Mouse (Mus musculus): ENCODE data around the gene Bicd2. TPM values are rescaled to one million over a fixed set of nuclear protein-coding genes. Genes with fewer than 3 reads are reported as not detected.

Bicd2 gene
- polyA plus RNA-seq, 1 experiment from 2014 or later: 32.5 TPM

DNA sequence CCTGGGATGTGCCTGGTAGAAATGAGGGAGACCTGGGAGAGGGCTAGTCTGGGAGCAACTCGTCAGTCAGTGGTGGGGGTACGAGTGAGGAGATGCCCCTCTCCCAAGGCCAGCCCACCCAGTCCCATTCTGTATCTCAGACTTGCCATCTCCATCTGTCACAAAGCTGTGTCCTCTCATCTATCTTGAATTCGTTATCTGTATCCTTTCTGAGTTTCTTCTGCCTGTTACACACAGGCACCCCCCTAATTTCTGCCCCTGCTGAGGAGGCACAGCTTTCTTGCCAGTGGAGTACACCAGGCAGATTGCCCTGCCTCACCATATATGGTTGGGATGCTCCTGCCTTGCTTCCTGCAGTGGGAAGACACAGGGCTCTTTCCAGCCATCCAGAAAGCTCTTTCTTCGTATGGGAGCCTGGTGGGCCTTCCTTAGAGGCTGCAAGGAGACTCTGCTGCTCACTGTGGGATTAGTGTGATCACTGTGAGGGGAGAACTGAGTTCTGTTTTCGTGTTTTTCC lies 12.7 kb downstream of the Bicd2 start:
- H3K4me1 ChIP-seq (ENCODE audit: insufficient read depth, low read depth, low read length): peaks cover 7% of the 10 kb centered on the region; the same call in 1 of the 2 replicates
- no peaks in the 10 kb centered on the region for H3K9me3 ChIP-seq (ENCODE audit: low read length)
- H3K9ac ChIP-seq (replicated peaks; ENCODE audit: low read depth): no peak overlapping the region
- H3K36me3 ChIP-seq (ENCODE audit: insufficient read depth, low read length): no peaks in the 10 kb centered on the region
- no peak overlapping the region for H3K4me2 ChIP-seq (replicated peaks; ENCODE audit: low read depth, low read length)
- DNase-seq (ENCODE audit: low spot score) (no peak), ATAC-seq (no peak)
- no peak overlapping the region for H3K4me3 ChIP-seq (ENCODE audit: low read depth, low read length)
- TF ChIP-seq CTCF (IDR thresholded peaks at IDR 0.05) (no peak), EP300 (IDR thresholded peaks at IDR 0.05) (no peak)
- H3K27me3 ChIP-seq (replicated peaks; ENCODE audit: insufficient read depth, low read length): no peaks in the 10 kb centered on the region
- H3K27ac ChIP-seq (ENCODE audit: low read length): no peak overlapping the region
- 74% methylated on average over 5 of the region's 5 CpGs for WGBS

- Histone ChIP-seq H3K36me3 (ENCODE audit: insufficient read depth, low read length) (no peaks in the 10 kb centered on the region), H3K27ac (ENCODE audit: low read length) (no peak overlapping the region), H3K9me3 (ENCODE audit: low read length) (no peaks in the 10 kb centered on the region), H3K27me3 (replicated peaks; ENCODE audit: insufficient read depth, low read length) (no peaks in the 10 kb centered on the region), H3K4me3 (ENCODE audit: low read depth, low read length) (no peak overlapping the region), H3K9ac (replicated peaks; ENCODE audit: low read depth) (no peak overlapping the region), H3K4me2 (replicated peaks; ENCODE audit: low read depth, low read length) (no peak overlapping the region), H3K4me1 (ENCODE audit: insufficient read depth, low read depth, low read length) (peaks cover 7% of the 10 kb centered on the region; the same call in 1 of the 2 replicates)
- ATAC-seq (no peak), DNase-seq (ENCODE audit: low spot score) (no peak)
- TF ChIP-seq CTCF (IDR thresholded peaks at IDR 0.05): no peak
- no peak for TF ChIP-seq EP300 (IDR thresholded peaks at IDR 0.05)
- WGBS: 83% methylated on average over 11 of the region's 11 CpGs
Measured at GRCm38 (mm10) chr13:49355461-49356061, 14.2 kb downstream of the Bicd2 start.

DNA sequence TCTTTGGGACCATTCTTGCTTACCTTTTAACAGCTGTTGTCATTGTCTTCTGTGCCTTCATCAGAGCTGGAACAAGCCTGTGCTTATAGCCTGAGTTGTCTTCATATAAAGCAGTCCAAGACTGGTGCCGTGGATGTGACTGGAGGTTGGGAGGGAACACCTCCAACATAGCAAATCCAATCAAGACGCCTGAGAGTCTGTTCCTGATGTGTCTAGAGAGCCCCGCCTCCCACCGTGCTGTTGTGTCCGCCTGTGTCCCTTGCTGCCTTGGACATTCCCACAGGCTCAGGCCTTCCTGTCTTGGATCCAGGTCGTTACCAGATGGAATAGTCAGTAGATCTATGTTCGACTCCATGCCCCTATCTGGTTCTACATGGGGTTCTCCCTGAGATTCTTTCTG lies 14.7 kb downstream of the Bicd2 start:
- H3K36me3 ChIP-seq (ENCODE audit: insufficient read depth, low read length): no peaks in the 10 kb centered on the region
- H3K9me3 ChIP-seq (ENCODE audit: low read length): no peaks in the 10 kb centered on the region
- TF ChIP-seq EP300 (IDR thresholded peaks at IDR 0.05) (no peak), CTCF (IDR thresholded peaks at IDR 0.05) (no peak)
- no peak overlapping the region for H3K4me2 ChIP-seq (replicated peaks; ENCODE audit: low read depth, low read length)
- peaks cover 7% of the 10 kb centered on the region; the same call in 1 of the 2 replicates for H3K4me1 ChIP-seq (ENCODE audit: insufficient read depth, low read depth, low read length)
- H3K4me3 ChIP-seq (ENCODE audit: low read depth, low read length): no peak overlapping the region
- DNase-seq (ENCODE audit: low spot score) (no peak), ATAC-seq (no peak)
- H3K27me3 ChIP-seq (replicated peaks; ENCODE audit: insufficient read depth, low read length): no peaks in the 10 kb centered on the region
- no peak overlapping the region for H3K9ac ChIP-seq (replicated peaks; ENCODE audit: low read depth)
- 90% methylated on average over 7 of the region's 7 CpGs for WGBS
- H3K27ac ChIP-seq (ENCODE audit: low read length): no peak overlapping the region

DNA sequence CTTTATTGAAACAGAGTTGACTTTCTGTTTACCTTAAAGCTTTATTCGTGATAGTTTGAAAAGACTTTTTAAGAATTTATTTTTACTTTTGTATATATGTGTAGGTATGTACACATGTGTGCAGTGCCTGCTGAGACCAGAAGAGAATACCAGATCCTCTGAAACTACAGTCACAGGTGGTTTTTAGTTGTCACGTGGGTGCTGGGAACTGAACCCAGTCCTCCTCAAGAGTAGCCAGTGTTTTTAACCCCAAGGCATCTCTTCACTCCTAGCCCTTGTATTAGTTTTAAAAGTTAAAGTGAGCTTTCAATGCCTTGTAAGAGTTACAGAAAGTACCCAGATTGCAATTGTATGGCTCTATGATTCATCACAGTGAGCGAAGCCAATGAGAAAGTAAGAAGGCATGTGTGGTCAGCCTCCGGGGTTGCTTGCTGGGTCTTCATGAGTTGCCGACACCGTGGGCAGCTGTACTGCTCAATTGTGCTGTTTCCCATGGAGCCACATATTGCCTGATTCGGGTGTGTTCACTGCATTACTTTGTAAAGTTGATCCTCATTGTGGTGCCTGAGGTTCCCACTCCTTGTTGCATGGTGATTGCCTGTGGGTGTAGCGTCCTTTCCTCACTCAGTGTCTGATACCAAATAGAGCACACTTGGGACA lies 16.1 kb downstream of the Bicd2 start:
- ATAC-seq (no peak), DNase-seq (ENCODE audit: low spot score) (no peak)
- WGBS: 95% methylated on average over 8 of the region's 8 CpGs
- no peak overlapping the region for H3K9ac ChIP-seq (replicated peaks; ENCODE audit: low read depth)
- no peaks in the 10 kb centered on the region for H3K9me3 ChIP-seq (ENCODE audit: low read length)
- no peak for TF ChIP-seq CTCF (IDR thresholded peaks at IDR 0.05)
- H3K4me2 ChIP-seq (replicated peaks; ENCODE audit: low read depth, low read length): no peak overlapping the region
- H3K4me1 ChIP-seq (ENCODE audit: insufficient read depth, low read depth, low read length): peaks cover 16% of the 10 kb centered on the region; the same call in 1 of the 2 replicates
- H3K4me3 ChIP-seq (ENCODE audit: low read depth, low read length): no peak overlapping the region
- no peak overlapping the region for H3K27ac ChIP-seq (ENCODE audit: low read length)
- no peaks in the 10 kb centered on the region for H3K27me3 ChIP-seq (replicated peaks; ENCODE audit: insufficient read depth, low read length)
- H3K36me3 ChIP-seq (ENCODE audit: insufficient read depth, low read length): no peaks in the 10 kb centered on the region

GRCm38 (mm10) chr13:49358184-49358583 lies 16.8 kb downstream of the Bicd2 start:
- H3K27ac ChIP-seq (ENCODE audit: low read length): no peak overlapping the region
- H3K36me3 ChIP-seq (ENCODE audit: insufficient read depth, low read length): no peaks in the 10 kb centered on the region
- peaks cover 16% of the 10 kb centered on the region; the same call in 1 of the 2 replicates for H3K4me1 ChIP-seq (ENCODE audit: insufficient read depth, low read depth, low read length)
- WGBS: 89% methylated on average over 3 of the region's 3 CpGs
- no peaks in the 10 kb centered on the region for H3K27me3 ChIP-seq (replicated peaks; ENCODE audit: insufficient read depth, low read length)
- TF ChIP-seq EP300 (IDR thresholded peaks at IDR 0.05) (no peak), CTCF (IDR thresholded peaks at IDR 0.05) (no peak)
- H3K9me3 ChIP-seq (ENCODE audit: low read length): no peaks in the 10 kb centered on the region
- H3K4me2 ChIP-seq (replicated peaks; ENCODE audit: low read depth, low read length): no peak overlapping the region
- no peak overlapping the region for H3K4me3 ChIP-seq (ENCODE audit: low read depth, low read length)
- DNase-seq (ENCODE audit: low spot score) (no peak), ATAC-seq (no peak)
- H3K9ac ChIP-seq (replicated peaks; ENCODE audit: low read depth): no peak overlapping the region

GRCm38 (mm10) chr13:49360906-49361406 lies 19.6 kb downstream of the Bicd2 start:
- no peaks in the 10 kb centered on the region for H3K27me3 ChIP-seq (replicated peaks; ENCODE audit: insufficient read depth, low read length)
- DNase-seq (ENCODE audit: low spot score) (peak; percentile 27), ATAC-seq (peak; percentile 34; the same call in 1 of the 2 replicates)
- no peak overlapping the region for H3K4me2 ChIP-seq (replicated peaks; ENCODE audit: low read depth, low read length)
- 10% methylated on average over 3 of the region's 3 CpGs for WGBS
- H3K9ac ChIP-seq (replicated peaks; ENCODE audit: low read depth): no peak overlapping the region
- peaks cover 19% of the 10 kb centered on the region; the same call in 1 of the 2 replicates for H3K4me1 ChIP-seq (ENCODE audit: insufficient read depth, low read depth, low read length)
- no peaks in the 10 kb centered on the region for H3K36me3 ChIP-seq (ENCODE audit: insufficient read depth, low read length)
- TF ChIP-seq CTCF (IDR thresholded peaks at IDR 0.05): no peak
- no peak for TF ChIP-seq EP300 (IDR thresholded peaks at IDR 0.05)
- no peak overlapping the region for H3K4me3 ChIP-seq (ENCODE audit: low read depth, low read length)
- peak overlapping the region; percentile 27; the same call in 1 of the 2 replicates for H3K27ac ChIP-seq (ENCODE audit: low read length)
- no peaks in the 10 kb centered on the region for H3K9me3 ChIP-seq (ENCODE audit: low read length)

Measured in lung, postnatal 0 days (tissue).